ENCODE assay signal across 1 mouse cellular context in the genomic region with DNA sequence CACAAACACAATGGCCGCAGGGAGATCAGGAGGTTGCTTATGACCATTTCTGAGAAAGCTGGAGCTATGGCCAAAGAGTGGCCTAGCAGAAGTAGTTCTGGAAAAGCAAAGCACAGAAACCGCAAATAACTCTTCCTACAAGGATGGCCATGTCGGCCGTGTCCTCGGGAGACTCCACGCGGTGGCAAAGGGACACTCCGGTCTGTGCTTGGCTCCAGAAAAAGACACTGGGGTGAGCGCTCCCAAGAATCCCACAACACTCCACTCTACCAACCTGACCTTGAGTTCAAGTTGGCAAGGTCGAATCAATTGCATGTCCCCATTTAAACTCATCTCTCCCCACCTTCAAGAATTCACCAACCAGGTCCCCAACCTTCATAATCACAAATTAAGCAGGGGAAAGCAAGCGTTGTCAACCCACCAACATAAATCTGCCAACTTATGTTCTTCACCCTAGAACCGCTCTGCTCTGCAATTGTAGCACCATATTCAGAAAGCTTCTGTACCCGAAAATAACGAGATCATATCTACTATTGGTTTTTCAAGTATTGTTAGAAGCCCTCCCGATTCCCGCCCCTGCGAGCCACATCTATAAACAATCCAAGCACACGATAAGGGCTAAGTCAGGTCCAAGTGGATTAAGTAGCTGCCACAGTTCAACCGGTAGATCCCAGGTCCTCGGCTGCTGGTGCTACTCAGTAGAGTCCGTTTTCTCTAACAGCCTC.
TF ChIP-seq lines count a peak whose summit lies in the region.

No protein-coding gene starts in this region.

TF ChIP-seq in CH12.LX, 34 proteins besides CTCF, POLR2A, EP300 and RAD21:
- no peak for TF ChIP-seq POLR2AphosphoS2 (IDR thresholded peaks at IDR 0.05; ENCODE audit: low read depth, low read length)
- no peak for TF ChIP-seq MXI1 (IDR thresholded peaks at IDR 0.05; ENCODE audit: low read depth, low read length)
- TF ChIP-seq ELF1 (IDR thresholded peaks at IDR 0.05; ENCODE audit: low read depth, low read length), result no peak
- TF ChIP-seq UBTF (IDR thresholded peaks at IDR 0.05; ENCODE audit: low read depth, low read length), result no peak; the same call in 1 of the 2 replicates
- no peak for TF ChIP-seq JUND (conservative IDR thresholded peaks at IDR 0.05; ENCODE audit: low read depth, low read length)
- no peak for TF ChIP-seq MAFK (IDR thresholded peaks at IDR 0.05; ENCODE audit: insufficient replicate concordance, low read length)
- TF ChIP-seq ETS1 (conservative IDR thresholded peaks at IDR 0.05; ENCODE audit: low read depth, low read length), result no peak
- TF ChIP-seq HCFC1 (IDR thresholded peaks at IDR 0.05; ENCODE audit: low read depth, low read length), result no peak
- no peak for TF ChIP-seq PAX5 (IDR thresholded peaks at IDR 0.05; ENCODE audit: low read length)
- TF ChIP-seq MAZ (IDR thresholded peaks at IDR 0.05; ENCODE audit: low read depth, low read length), result no peak
- no peak for TF ChIP-seq SMC3 (IDR thresholded peaks at IDR 0.05; ENCODE audit: low read depth, low read length)
- TF ChIP-seq CHD1 (IDR thresholded peaks at IDR 0.05; ENCODE audit: low read depth, low read length), result no peak
- no peak for TF ChIP-seq RCOR1 (conservative IDR thresholded peaks at IDR 0.05; ENCODE audit: low read depth, low read length)
- TF ChIP-seq USF2 (conservative IDR thresholded peaks at IDR 0.05; ENCODE audit: low read depth, low read length), result no peak
TF ChIP-seq in CH12.LX: peak in this region for 0.
